Mouse (Mus musculus) cerebellum, adult 2 months (tissue): ENCODE results near the gene Eif2ak3. TPM values are rescaled to one million over a fixed set of nuclear protein-coding genes. Genes with fewer than 3 reads are reported as not detected.

Experiments
- DNase-seq, 2 experiments: peaks; one replicate each; pipeline ENCODE4 v3.0.0; 2021
- H3K27ac ChIP-seq: fragments of 200-500 bp; 2 replicates; pipeline ENCODE4 v1.5.1; 2012; ENCODE audit warnings: low read length, control low read depth, inconsistent platforms; ENCODE audit not compliant: insufficient read depth
- H3K27me3 ChIP-seq: fragments of 200-500 bp; 2 replicates; pipeline ENCODE4 v1.6.1; 2012; ENCODE audit warnings: inconsistent platforms, mild to moderate bottlenecking, low read length, moderate library complexity; ENCODE audit not compliant: control insufficient read depth, insufficient read depth
- H3K4me1 ChIP-seq: fragments of 200-500 bp; 2 replicates; pipeline ENCODE4 v1.6.1; 2011; ENCODE audit warnings: low read length; ENCODE audit not compliant: control insufficient read depth, insufficient read depth
- H3K4me3 ChIP-seq: fragments of 200-500 bp; replicated peaks from 2 replicates; pipeline ENCODE3; 2011; ENCODE audit warnings: mild to moderate bottlenecking, low read depth, low read length, control low read depth; ENCODE audit not compliant: insufficient read depth
- CTCF ChIP-seq: fragments of 200-500 bp; IDR thresholded peaks from 2 replicates; pipeline ENCODE4 v1.5.1; 2011; ENCODE audit warnings: low read depth, mild to moderate bottlenecking, control low read depth, low read length, moderate library complexity, borderline replicate concordance; ENCODE audit not compliant: insufficient read depth
- POLR2A ChIP-seq: fragments of 200-500 bp; IDR thresholded peaks from 2 replicates; pipeline ENCODE4 v1.6.1; 2011; ENCODE audit warnings: low read length, control low read depth, borderline replicate concordance; ENCODE audit not compliant: insufficient read depth
- WGBS: fragments of 180-500 bp; shearing (Covaris S2); methylation state at CpG from one replicate; pipeline ENCODE4 v1.1.7; 2018; 5-methylcytosine and 5-hydroxymethylcytosine counted together
- polyA plus RNA-seq: library from polyadenylated mRNA; depleted of rRNA; stranded (reverse); fragments of >200 nt; gene quantifications from 2 replicates; pipeline ENCODE4 v1.2.3, GENCODE M21; 2012; rRNA removed

Eif2ak3 gene
- polyA plus RNA-seq, 1 experiment: 24.0 TPM

DNA sequence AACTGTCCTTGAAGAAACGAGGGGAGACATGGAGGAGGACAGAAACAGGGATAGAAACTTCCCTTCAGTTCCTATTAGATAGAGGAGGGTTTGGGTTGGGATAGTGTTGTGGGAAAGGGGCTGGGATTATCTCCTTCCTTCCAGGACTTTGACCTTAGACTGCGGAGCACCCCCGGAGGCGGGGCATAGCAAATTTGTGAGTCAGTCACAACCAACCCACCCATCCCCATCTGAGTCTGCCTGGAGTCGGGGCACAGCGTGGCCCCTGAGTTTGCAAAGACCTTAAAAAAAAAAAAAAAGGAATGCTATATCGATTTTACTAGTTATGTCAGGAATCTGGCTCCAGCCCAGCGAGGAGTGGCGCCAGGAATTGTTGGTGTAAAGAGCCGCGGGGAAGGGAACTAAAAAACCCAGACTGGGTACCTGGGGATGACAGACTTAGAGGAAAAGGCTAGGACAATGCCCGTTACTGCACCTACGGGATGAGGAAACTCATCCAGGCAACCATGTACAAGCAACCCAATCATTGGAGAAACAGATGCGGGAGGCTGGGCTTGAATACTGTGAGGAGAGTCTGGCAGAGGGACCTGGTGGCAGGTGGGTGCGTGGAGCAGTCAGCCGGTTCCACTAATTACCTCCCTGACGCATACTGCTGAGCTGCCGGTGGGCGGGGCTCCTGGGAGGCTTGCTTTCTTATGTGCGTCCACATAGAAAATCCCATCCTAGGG is 67.5 kb downstream of the Eif2ak3 start:
- Histone ChIP-seq H3K4me3 (peak overlapping the region; percentile 39), H3K27ac (no peak overlapping the region), H3K27me3 (no peaks in the 10 kb centered on the region), H3K4me1 (peaks cover 3% of the 10 kb centered on the region; the same call in 1 of the 2 replicates)
- WGBS: 6% methylated on average over 20 of the region's 20 CpGs
- no peak for TF ChIP-seq POLR2A
- no peak for TF ChIP-seq CTCF
- DNase-seq: peak; percentile 74 to 83

DNA sequence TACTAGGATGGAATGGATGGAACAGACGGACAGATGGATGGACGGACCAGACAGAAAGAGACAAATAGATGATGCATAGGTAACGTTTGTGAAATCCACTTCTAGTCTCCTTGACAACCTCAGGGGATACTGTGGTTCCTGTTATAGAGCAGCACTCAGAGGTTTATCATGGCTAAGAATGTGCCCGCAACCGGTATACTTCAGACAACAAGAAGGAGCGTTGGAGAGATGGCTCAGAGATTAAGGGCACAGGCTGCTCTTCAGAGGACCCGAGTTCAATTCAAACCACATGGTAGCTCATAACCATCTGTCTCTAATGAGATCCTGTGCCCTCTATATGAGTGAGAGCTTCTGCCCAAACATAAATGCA is 68.1 kb downstream of the Eif2ak3 start:
- no peak for TF ChIP-seq CTCF
- no peak for TF ChIP-seq POLR2A
- no peak for DNase-seq
- Histone ChIP-seq H3K4me3 (peak overlapping the region; percentile 39), H3K27ac (no peak overlapping the region), H3K4me1 (peaks cover 3% of the 10 kb centered on the region; the same call in 1 of the 2 replicates), H3K27me3 (no peaks in the 10 kb centered on the region)
- WGBS: 24% methylated on average over 7 of the region's 7 CpGs

DNA sequence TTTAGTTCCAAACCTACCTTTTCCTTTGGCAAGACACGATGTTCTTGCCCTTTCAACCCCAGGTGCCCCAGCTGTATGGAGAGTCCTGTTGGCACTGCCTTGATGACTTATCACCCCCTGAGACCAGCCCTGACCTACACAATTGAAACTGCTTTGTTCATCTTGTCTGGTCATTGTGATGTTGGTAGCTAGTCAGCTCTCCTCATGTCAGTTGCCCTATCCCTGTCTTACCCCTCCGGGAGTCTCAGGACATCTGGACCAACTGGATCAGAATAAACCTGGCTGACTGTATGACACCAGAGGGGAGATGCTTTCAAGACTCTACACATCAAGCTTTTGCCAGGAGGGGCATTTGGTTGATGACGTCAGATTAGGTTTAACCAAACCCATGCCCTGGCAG is 74.5 kb downstream of the Eif2ak3 start, which contains the start of gene Tex37:
Tex37 (minus strand) TSS at position 101 of the 400 bp plus-strand sequence.
- TF ChIP-seq POLR2A (no peak), CTCF (no peak)
- H3K4me1 ChIP-seq: peaks cover 3% of the 10 kb centered on the region
- DNase-seq: no peak
- no peak within 1 kb of the TSS for H3K4me3 ChIP-seq
- 70% methylated on average over 3 of the region's 3 CpGs for WGBS
- H3K27me3 ChIP-seq: no peaks in the 10 kb centered on the region
- H3K27ac ChIP-seq: no peak within 1 kb of the TSS

DNA sequence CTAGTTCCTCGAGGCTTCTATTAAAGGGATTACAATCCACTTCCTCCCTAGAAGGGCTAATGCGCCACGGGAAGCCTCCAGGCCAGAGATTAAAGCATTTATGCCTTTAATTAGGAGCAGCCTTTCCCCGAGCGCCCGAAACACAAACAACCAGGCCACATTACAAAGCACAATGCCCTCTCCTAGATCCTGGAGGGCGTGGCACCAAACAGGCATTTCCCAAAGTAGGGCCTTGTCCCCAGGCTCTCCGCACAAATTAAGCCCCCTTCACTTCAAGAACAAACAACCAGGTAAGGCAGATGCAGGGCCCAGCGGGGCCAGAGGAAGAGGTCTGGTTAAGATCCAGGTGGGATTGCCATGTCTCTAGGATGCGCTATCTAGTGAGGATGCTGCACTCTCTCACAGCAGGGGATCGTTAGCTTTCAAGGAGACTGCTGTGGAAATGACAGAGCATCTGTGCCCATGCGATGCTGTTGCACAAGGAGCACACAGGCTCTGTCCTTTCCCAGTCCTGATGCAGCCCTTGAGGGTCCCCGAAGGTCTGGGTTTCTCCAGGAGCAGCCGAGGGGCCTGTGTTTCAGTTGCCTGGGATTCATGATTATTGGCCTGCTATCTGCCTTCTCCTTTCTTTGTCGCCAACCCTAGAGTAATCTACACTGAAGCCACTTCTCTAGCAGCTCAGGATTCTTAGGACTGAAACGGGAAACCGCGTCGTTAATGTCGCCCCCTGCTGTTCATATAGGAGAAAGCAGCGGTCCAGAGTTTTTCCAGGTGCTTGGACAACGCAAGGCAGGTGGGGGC is 77.2 kb downstream of the Eif2ak3 start:
- WGBS: 20% methylated on average over 22 of the region's 22 CpGs
- peak overlapping the region; percentile 32 for H3K4me3 ChIP-seq
- peaks cover 3% of the 10 kb centered on the region for H3K4me1 ChIP-seq
- H3K27me3 ChIP-seq: no peaks in the 10 kb centered on the region
- H3K27ac ChIP-seq: no peak overlapping the region
- peak; percentile 56 to 60 for DNase-seq
- TF ChIP-seq POLR2A: no peak
- peak; percentile 67 for TF ChIP-seq CTCF

DNA sequence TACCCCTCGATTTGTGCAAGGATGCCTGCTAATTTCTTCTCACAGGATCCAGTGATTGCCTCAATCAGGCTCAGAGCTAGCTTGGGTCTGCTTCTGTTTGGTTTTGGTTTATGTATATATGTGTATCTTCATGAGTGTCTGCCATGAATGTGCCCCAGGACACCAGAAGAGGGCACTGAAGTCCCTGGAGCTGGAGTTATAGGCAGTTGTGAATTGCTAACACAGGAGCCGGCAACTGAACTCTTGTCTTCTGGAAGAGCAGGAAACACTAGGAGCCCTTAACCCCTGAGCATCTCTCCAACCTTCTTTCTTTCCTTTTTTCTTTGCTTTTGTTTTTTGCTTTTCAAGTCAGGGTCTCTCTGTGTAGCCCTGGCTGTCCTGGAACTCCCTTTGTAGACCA is 87.5 kb downstream of the Eif2ak3 start:
- Histone ChIP-seq H3K4me1 (no peaks in the 10 kb centered on the region), H3K27ac (no peak overlapping the region), H3K27me3 (no peaks in the 10 kb centered on the region), H3K4me3 (no peak overlapping the region)
- WGBS: 88% methylated on average over 2 of the region's 2 CpGs
- DNase-seq: no peak
- no peak for TF ChIP-seq CTCF
- TF ChIP-seq POLR2A: no peak

DNA sequence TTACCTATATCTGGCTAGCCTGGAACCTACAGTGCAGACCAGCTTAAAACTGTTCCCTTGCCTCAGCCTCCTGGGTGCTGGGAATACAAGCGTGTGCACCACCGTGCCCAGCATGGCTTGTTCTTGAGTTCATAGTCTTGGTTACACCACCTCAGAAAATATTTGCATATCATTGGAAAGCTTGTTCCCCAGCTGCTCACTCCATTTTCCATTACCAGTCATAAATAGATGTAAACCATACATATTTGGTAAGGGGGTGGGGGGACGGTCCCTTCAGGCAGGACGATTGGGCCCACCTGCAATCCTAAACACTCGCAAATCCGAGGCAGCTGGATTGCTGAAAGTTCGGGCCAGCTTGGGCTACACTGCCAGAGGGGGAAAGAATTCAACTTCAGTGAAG is 109.0 kb downstream of the Eif2ak3 start:
- 82% methylated on average over 7 of the region's 7 CpGs for WGBS
- no peak for TF ChIP-seq POLR2A
- no peak for TF ChIP-seq CTCF

DNA sequence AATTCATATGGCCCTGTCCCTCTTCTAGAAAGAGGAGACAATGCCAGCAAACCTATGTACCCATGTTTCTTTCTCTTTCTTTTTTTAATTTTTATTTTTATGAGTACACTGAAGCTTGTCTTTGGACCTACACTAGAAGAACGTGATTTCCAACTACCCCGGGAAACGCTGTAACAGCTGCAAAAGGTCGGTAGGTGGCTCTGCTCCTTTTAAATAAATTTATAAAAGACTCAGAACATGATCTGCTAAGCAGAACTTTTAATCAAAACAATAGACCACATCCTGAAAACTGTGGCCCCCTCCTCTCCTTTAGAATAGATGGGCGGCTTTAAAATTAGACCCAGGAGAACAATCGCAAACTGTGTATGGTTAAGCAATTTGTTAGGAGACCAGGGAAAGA is 109.7 kb downstream of the Eif2ak3 start:
- Histone ChIP-seq H3K27me3 (peaks cover 1% of the 10 kb centered on the region; the same call in 1 of the 2 replicates), H3K4me3 (no peak overlapping the region), H3K4me1 (no peaks in the 10 kb centered on the region), H3K27ac (no peak overlapping the region)
- WGBS: 23% methylated on average over 6 of the region's 6 CpGs
- TF ChIP-seq POLR2A: no peak
- TF ChIP-seq CTCF: peak; percentile 16; the same call in 1 of the 2 replicates
- DNase-seq: no peak

More for the DNA sequence above, 109.0 kb downstream of the Eif2ak3 start:
- no peak overlapping the region for H3K4me3 ChIP-seq
- no peak for DNase-seq
- H3K4me1 ChIP-seq: no peaks in the 10 kb centered on the region
- no peak overlapping the region for H3K27ac ChIP-seq
- H3K27me3 ChIP-seq: peaks cover 1% of the 10 kb centered on the region; the same call in 1 of the 2 replicates

Other genes with a start within 250 kb of the Eif2ak3 start
- gene Rpia, start 52.3 kb upstream of the Eif2ak3 start, polyA plus RNA-seq: 17.7 and 18.4 TPM in 2 replicates
- not detected in 2 replicates for gene Tex37, start 74.4 kb downstream of the Eif2ak3 start, polyA plus RNA-seq
- gene Foxi3, start 112.0 kb downstream of the Eif2ak3 start, polyA plus RNA-seq: not detected in 2 replicates